Mouse (Mus musculus): ENCODE results near the gene Rasl2-9. TPM values are rescaled to one million over a fixed set of nuclear protein-coding genes. Genes with fewer than 3 reads are reported as not detected.
A peak's percentile ranks its signal among the peaks of the same experiment; 100 is the strongest.
"Not testable (repeated sequence)": the region's sequence is repeated elsewhere in the genome, so short reads cannot be mapped to it uniquely, and the experiment has no call there.

The Rasl2-9 gene
- polyA plus RNA-seq, 2 experiments = 0.34 to 0.43 TPM

- peak overlapping the region; percentile 97 for H3K9ac ChIP-seq (ENCODE audit: low read depth, low read length, severe bottlenecking)
Observed at GRCm38 (mm10) chr7:5081241-5081640, 44.5 kb downstream of the Rasl2-9 start.

GRCm38 (mm10) chr7:5080815-5081214 lies 44.9 kb downstream of the Rasl2-9 start:
- H3K36me3 ChIP-seq (ENCODE audit: control insufficient read depth, insufficient read depth, low read length) = peaks cover 54% of the 10 kb centered on the region

More at GRCm38 (mm10) chr7:5081241-5081640, 44.5 kb downstream of the Rasl2-9 start:
- no peaks in the 10 kb centered on the region for H3K27me3 ChIP-seq (ENCODE audit: control insufficient read depth, insufficient read depth, low read length)
- peak overlapping the region; percentile 90; the same call in 1 of the 2 replicates for H3K27ac ChIP-seq (replicated peaks; ENCODE audit: low read depth, low read length)
- whole genome bisulfite sequencing = 69% methylated on average over 6 of the region's 6 CpGs
- peaks cover 10% of the 10 kb centered on the region; the same call in 1 of the 2 replicates for H3K4me1 ChIP-seq (ENCODE audit: control insufficient read depth, insufficient read depth, low read length)
- DNase-seq (ENCODE audit: low spot score) (no peak), ATAC-seq (ENCODE audit: low FRiP score, low read depth) (no peak)
- peak overlapping the region; percentile 87 for H3K4me2 ChIP-seq (replicated peaks; ENCODE audit: low read depth, low read length, severe bottlenecking)
- no peaks in the 10 kb centered on the region for H3K9me3 ChIP-seq (ENCODE audit: control insufficient read depth, low read length)
- TF ChIP-seq POLR2A (IDR thresholded peaks at IDR 0.05; ENCODE audit: borderline replicate concordance, extremely low read depth, insufficient read depth, insufficient read length) = no peak
- peak overlapping the region; percentile 99 for H3K4me3 ChIP-seq (replicated peaks; ENCODE audit: low read length)
- H3K36me3 ChIP-seq (ENCODE audit: control insufficient read depth, insufficient read depth, low read length) = peaks cover 54% of the 10 kb centered on the region

GRCm38 (mm10) chr7:5080010-5080751 lies 45.6 kb downstream of the Rasl2-9 start, which contains the start of gene Epn1:
Gene Epn1 (plus strand): TSS chr7:5080235.
- Histone ChIP-seq H3K4me3 (replicated peaks; ENCODE audit: low read length) (peak within 1 kb of the TSS; percentile 99), H3K9me3 (ENCODE audit: control insufficient read depth, low read length) (no peaks in the 10 kb centered on the region), H3K27me3 (ENCODE audit: control insufficient read depth, insufficient read depth, low read length) (no peaks in the 10 kb centered on the region), H3K4me2 (replicated peaks; ENCODE audit: low read depth, low read length, severe bottlenecking) (peak within 1 kb of the TSS; percentile 87), H3K36me3 (ENCODE audit: control insufficient read depth, insufficient read depth, low read length) (peaks cover 58% of the 10 kb centered on the region), H3K9ac (ENCODE audit: low read depth, low read length, severe bottlenecking) (peak within 1 kb of the TSS; percentile 97), H3K27ac (replicated peaks; ENCODE audit: low read depth, low read length) (peak within 1 kb of the TSS; percentile 90), H3K4me1 (ENCODE audit: control insufficient read depth, insufficient read depth, low read length) (peaks cover 10% of the 10 kb centered on the region; the same call in 1 of the 2 replicates)
- ATAC-seq (ENCODE audit: low FRiP score, low read depth) (peak; percentile 97), DNase-seq (ENCODE audit: low spot score) (peak; percentile 95)
- 0 out of 2 replicates have a peak, but pooled peaks have one; percentile 5 for TF ChIP-seq POLR2A (IDR thresholded peaks at IDR 0.05; ENCODE audit: borderline replicate concordance, extremely low read depth, insufficient read depth, insufficient read length)
- WGBS = under 1% methylated on average over 67 of the region's 81 CpGs

More at GRCm38 (mm10) chr7:5080815-5081214, 44.9 kb downstream of the Rasl2-9 start:
- ATAC-seq (ENCODE audit: low FRiP score, low read depth) (no peak), DNase-seq (ENCODE audit: low spot score) (no peak)
- peaks cover 10% of the 10 kb centered on the region; the same call in 1 of the 2 replicates for H3K4me1 ChIP-seq (ENCODE audit: control insufficient read depth, insufficient read depth, low read length)
- no peaks in the 10 kb centered on the region for H3K27me3 ChIP-seq (ENCODE audit: control insufficient read depth, insufficient read depth, low read length)
- peak overlapping the region; percentile 87 for H3K4me2 ChIP-seq (replicated peaks; ENCODE audit: low read depth, low read length, severe bottlenecking)
- no peak for TF ChIP-seq POLR2A (IDR thresholded peaks at IDR 0.05; ENCODE audit: borderline replicate concordance, extremely low read depth, insufficient read depth, insufficient read length)
- H3K9me3 ChIP-seq (ENCODE audit: control insufficient read depth, low read length) = no peaks in the 10 kb centered on the region
- peak overlapping the region; percentile 97 for H3K9ac ChIP-seq (ENCODE audit: low read depth, low read length, severe bottlenecking)
- H3K27ac ChIP-seq (replicated peaks; ENCODE audit: low read depth, low read length) = peak overlapping the region; percentile 90
- 7% methylated on average over 6 of the region's 6 CpGs for whole genome bisulfite sequencing
- peak overlapping the region; percentile 99 for H3K4me3 ChIP-seq (replicated peaks; ENCODE audit: low read length)

GRCm38 (mm10) chr7:5079365-5080009 lies 46.3 kb downstream of the Rasl2-9 start:
- H3K36me3 ChIP-seq (ENCODE audit: control insufficient read depth, insufficient read depth, low read length) = peaks cover 62% of the 10 kb centered on the region
- peak overlapping the region; percentile 87 for H3K4me2 ChIP-seq (replicated peaks; ENCODE audit: low read depth, low read length, severe bottlenecking)
- not testable (repeated sequence) for H3K9me3 ChIP-seq (ENCODE audit: control insufficient read depth, low read length); H3K27me3 ChIP-seq (ENCODE audit: control insufficient read depth, insufficient read depth, low read length); H3K4me1 ChIP-seq (ENCODE audit: control insufficient read depth, insufficient read depth, low read length); DNase-seq (ENCODE audit: low spot score)
- ATAC-seq (ENCODE audit: low FRiP score, low read depth) = peak; percentile 0; the same call in 1 of the 2 replicates
- peak overlapping the region; percentile 90 for H3K27ac ChIP-seq (replicated peaks; ENCODE audit: low read depth, low read length)
- WGBS = 38% methylated on average over 7 of the region's 13 CpGs
- peak overlapping the region; percentile 97; the same call in 1 of the 2 replicates for H3K9ac ChIP-seq (ENCODE audit: low read depth, low read length, severe bottlenecking)
- TF ChIP-seq POLR2A (IDR thresholded peaks at IDR 0.05; ENCODE audit: borderline replicate concordance, extremely low read depth, insufficient read depth, insufficient read length) = 0 out of 2 replicates have a peak, but pooled peaks have one; percentile 4
- peak overlapping the region; percentile 99 for H3K4me3 ChIP-seq (replicated peaks; ENCODE audit: low read length)

- Histone ChIP-seq H3K9ac (ENCODE audit: low read depth, low read length, severe bottlenecking) (no peak overlapping the region), H3K4me2 (replicated peaks; ENCODE audit: low read depth, low read length, severe bottlenecking) (no peak overlapping the region), H3K27me3 (ENCODE audit: control insufficient read depth, insufficient read depth, low read length) (no peaks in the 10 kb centered on the region), H3K9me3 (ENCODE audit: control insufficient read depth, low read length) (no peaks in the 10 kb centered on the region), H3K36me3 (ENCODE audit: control insufficient read depth, insufficient read depth, low read length) (peaks cover 70% of the 10 kb centered on the region), H3K4me3 (replicated peaks; ENCODE audit: low read length) (no peak overlapping the region), H3K4me1 (ENCODE audit: control insufficient read depth, insufficient read depth, low read length) (peaks cover 10% of the 10 kb centered on the region; the same call in 1 of the 2 replicates), H3K27ac (replicated peaks; ENCODE audit: low read depth, low read length) (no peak overlapping the region)
- no peak for TF ChIP-seq POLR2A (IDR thresholded peaks at IDR 0.05; ENCODE audit: borderline replicate concordance, extremely low read depth, insufficient read depth, insufficient read length)
- ATAC-seq (ENCODE audit: low FRiP score, low read depth) (no peak), DNase-seq (ENCODE audit: low spot score) (no peak)
- 93% methylated on average over 2 of the region's 2 CpGs for WGBS
Observed at GRCm38 (mm10) chr7:5076931-5077330, 48.8 kb downstream of the Rasl2-9 start.

Measured in limb, embryonic 14.5 days (tissue).